Mouse (Mus musculus) CD4-positive helper T cell, adult 2 months (primary cell): ENCODE measurements around the gene Ino80.
A peak's percentile ranks its signal among the peaks of the same experiment; 100 is the strongest.

Experiments
- DNase-seq: peaks from one replicate; pipeline ENCODE4 v3.0.0-alpha.2; 2012; ENCODE audit warnings: low read depth, missing footprints, low spot score

Ino80 gene

DNA sequence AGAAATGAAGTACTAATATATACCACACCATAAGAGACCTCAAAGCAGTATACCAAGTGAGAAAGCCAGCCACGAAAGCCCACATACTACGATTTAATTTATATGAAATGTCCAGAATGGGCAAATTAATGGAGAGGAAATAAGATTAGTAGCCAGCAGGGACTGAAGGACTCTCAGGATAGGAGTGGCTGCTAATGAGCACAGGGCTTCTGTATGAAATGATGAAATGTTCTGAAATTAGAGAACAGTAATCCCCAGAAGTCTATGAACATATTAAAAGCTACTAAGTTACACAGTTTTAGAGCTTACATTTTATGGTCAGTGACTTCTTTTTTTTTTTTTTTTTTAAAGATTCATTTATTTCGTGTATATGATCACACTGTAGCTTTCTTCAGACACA lies 22.9 kb downstream of the Ino80 start:
- no peak for DNase-seq

DNA sequence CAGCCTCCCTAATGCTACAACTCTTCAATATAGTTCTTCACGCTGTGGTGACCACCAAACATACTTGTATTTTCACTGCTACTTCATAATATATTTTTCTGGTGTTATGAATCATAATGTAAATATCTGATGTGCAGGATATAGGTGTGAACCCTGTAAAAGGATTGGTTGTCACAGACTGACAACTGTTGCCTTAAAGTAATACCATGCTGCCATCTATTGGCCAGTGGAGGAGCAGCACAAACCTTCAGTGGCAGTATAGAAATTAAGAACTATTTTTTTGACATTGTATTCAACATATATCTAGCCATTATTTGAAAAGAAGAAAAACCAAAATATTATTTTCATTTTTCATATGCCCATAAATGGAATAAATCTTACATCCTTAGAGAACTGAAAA lies 40.5 kb downstream of the Ino80 start:
- peak; percentile 71 for DNase-seq

DNA sequence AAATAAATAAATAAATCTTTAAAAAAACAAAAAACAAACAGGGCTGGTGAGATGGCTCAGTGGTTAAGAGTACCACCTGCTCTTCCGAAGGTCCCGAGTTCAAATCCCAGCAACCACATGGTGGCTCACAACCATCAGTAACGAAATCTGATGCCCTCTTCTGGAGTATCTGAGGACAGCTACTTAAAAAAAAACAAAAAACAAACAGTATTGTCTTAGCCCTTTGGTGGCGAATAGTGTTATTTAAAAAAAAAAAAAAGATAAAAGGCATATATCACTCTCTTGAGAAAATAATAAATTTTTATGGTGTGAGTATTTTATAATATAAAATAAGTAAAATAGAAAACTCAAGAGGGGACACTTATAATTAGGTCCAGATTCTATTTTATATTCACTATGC lies 41.0 kb downstream of the Ino80 start:
- DNase-seq: no peak

DNA sequence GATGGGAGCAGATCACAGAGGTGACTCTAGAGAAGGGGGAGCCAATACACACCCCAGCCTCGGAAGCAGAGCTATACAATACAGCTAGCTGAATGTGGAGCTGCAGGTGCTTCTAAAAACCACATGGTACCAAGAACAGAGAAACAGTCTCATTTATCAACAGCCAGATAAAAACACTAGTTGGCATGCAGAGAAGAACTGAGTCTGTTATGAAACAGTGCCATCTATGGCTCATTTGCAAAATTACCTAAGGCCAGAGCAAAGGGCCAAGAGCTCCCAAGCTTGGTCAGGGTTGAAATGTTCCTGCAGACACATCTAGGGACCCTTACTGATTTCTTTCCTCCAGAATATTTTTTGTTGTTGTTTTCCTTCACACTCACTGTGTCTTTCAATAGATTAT lies 63.7 kb downstream of the Ino80 start:
- DNase-seq: peak; percentile 32

DNA sequence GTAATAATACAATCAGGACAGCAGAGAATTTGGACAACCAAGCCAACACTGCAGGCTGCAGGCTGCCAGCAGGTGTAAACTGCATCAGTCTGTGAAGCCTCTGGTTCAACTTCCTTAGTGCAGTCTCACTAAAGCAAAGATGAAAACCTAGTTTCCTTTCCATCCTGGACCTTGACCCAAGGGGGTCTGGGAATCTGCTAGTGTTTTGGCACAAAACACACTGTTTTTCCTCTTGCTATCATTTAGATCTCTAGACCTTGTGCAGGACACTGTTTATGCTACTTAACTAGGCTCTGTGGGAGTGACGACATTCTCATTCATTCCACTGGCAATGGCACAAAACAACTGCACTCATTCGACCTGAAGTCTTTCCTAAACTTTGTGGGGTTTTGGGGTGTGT lies 65.8 kb downstream of the Ino80 start:
- DNase-seq: no peak

DNA sequence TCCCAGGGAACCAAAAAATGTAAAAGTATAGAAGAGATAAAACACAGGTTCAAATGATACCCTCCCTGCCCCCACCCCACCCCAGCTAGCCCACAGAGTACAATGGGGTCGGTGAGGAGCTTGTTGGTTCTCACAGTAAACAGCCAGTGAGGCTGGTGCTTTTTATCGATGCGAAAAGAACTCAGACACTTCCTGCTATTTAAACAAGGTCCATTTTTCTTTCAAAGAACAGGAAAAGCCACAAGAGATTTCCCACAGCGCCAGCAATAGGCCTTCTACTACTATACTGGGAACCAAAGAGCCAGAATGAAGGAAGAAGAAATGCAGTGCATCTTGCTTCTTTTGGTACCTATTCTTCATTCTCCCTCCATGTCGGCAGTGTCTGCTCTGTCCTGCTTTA lies 66.5 kb downstream of the Ino80 start:
- no peak for DNase-seq

DNA sequence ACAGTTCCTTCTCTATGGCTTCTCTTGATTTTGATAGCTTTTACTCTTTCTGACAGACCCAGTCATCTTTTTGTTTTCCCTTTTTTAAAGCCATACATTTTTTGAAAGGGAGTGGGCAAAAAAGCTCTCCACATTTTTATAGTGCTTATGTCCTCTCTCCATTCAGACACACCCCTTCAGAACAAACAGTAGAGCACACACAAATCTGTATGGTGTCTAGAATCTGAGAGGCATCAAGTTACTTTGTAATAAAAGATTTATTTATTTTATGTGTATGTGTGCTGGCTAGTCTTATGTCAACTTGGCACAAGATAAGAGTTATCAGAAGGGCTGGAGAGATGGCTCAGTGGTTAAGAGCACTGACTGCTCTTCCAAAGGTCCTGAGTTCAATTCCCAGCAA lies 68.8 kb downstream of the Ino80 start:
- DNase-seq: no peak

DNA sequence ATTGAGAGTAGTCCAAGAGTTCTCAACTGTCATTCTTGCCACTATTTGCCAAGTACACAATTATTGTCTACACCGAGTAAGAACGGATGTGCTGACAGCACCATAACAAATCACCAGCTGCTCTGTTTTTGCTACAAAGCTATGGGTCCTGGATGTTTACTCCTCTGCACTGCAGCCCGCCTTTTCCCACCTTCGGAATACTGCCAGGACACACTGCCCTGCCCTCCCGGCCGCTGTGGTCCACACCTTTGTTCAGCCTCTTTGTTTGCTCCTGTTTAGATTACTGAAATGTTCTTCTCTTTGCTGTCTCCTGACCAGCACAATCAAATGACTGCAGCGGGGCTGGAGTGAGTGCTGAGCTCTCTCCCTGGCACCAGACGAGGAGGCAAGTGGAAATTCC lies 69.2 kb downstream of the Ino80 start:
- DNase-seq: no peak

DNA sequence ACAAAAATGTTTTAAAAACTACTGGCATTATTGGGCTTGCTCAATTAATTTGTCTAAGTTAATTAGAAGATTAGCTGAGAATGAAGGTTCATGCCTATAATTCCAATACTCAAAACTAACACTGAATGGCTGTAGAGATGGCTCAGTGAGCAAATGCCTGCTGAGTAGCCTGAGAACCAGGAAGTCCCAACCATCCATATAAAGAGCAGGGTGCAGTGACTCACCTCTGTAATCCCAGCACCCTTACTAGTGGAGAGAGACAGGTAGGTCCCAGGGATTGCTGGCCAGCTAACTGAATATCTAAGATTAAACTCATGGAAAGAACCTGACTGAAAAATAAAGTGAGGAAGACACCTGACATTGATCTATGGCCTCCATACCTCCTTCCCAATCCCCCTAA lies 78.2 kb downstream of the Ino80 start:
- DNase-seq: no peak

DNA sequence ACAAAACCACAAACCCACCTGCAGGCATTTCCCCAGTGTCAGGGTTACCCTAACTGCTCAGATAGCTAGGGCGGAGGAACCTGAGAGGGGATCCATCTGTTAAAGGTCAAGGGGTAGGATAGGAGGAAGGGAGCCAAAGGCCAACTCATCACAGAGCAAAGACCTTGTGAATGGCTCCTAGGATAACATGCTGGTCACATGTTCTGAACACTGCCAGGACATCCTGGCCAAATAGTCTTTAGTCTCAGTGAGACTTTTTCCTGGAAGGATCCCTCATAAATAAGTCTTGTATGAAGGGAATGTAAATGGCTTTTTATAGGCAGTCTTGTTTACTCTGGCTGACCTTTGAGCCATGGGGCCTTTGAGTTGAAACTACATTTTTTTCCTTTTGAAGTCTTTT lies 78.8 kb downstream of the Ino80 start:
- DNase-seq: no peak

DNA sequence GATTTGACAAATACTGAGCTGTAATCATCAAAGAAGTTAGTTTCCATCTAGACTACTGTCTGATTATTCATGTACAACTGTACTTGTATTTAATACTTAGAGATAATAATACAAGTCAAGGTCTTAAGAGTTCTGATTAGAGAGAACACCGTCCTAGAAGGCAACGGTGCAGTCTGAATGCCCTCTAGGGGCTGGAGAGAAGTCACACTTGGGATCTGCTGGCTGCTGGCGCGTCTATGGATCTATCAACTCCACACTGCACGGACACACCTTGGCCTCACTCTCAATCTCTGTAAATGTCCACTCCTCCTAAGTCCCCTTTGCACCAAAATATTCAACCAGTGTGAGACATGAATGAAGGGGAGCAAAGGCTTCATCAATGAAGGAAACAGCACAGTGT lies 79.2 kb downstream of the Ino80 start:
- no peak for DNase-seq

DNA sequence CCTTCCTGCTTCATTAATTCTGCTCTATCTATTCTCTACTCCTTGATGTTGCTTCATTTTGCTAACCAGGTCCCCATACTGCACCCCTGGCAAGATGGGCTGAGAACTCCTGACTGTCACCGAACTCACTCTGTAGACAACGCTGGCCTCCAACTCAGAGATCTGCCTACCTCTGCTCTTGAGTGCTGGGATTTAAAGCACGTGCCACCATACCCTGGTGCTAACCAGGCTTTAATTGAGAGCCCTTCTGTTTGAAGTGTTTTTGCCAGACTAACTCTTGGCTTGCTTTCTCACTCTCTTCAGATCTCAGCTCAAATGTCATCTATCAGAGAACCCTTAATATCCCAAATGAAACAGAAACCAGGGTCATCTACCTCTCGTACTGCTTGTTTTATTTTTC lies 87.5 kb downstream of the Ino80 start:
- no peak for DNase-seq

DNA sequence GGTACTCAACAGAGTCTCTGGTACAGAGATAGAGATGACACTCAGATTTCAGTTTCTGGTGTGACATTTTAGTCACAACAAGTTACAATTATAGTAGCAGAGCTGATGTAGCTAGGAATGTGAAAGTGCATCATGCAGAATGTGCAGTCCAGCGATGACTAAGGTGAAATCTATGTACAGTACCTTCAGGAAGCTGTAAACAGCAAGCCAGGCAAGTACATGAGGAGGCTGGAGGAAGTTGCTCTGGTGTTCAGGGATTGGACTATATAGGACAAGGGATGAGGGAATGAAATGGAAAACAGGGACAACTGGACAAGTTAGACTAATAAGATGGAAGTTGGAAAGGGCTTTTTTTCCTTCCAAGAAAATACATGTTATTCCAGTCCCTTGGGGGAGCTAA lies 89.2 kb downstream of the Ino80 start:
- DNase-seq: no peak

DNA sequence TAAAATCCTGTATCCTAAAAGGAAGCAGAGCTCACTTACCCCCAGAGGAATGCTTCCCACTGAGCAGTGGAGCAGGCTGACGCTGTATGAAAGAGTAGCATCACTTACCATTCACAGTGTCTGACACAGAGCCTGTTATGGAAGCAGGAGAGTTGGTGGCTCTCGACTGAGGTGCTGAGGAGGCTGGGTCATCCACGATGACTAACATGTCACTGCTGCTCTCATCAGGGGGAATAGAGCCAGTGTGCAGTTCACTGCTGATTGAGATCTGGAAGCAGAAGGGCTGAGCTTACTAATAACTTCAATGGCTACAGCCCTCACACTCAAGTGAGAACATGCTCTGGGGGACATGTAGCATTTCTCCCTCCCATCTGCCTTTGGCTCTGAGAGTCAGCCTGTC lies 98.0 kb downstream of the Ino80 start:
- DNase-seq: no peak

DNA sequence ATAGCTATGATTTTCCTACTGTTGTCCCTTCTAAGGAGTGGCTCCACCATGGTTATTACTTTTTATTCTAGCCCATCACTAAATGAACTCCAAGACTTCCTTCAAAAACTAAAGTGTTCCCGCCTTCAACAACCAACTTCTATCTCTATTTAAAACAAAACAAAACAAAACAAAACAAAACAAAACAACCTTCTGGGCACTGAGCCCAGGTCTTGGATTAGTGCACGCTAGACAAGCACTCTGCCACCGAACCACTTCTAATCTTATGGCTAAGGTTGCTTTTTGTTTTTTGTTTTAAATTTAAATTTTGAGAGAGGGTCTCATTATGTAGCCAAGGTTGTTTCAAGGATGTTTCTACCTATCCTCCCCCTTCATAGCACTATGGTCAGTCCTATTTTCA lies 99.7 kb downstream of the Ino80 start:
- no peak for DNase-seq

DNA sequence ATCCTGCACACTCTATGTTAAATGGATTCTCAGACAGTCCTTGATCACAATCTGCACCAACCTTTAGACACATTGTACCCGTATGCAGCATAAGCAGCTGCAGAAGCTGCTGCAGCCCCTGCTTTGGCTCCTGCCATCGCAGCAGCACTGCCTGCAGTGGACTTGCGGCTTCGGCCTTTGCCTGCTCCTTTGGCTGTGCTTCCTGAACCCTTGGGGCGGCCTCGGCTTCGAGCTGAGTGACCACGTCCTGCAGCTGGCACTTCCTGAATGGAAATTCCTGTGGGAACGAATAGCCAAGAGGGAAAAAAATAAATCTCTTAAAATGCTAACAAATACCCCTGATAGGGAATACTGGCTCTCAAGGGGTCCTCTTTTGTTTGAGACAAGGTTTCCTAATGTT lies 100.2 kb downstream of the Ino80 start:
- no peak for DNase-seq

DNA sequence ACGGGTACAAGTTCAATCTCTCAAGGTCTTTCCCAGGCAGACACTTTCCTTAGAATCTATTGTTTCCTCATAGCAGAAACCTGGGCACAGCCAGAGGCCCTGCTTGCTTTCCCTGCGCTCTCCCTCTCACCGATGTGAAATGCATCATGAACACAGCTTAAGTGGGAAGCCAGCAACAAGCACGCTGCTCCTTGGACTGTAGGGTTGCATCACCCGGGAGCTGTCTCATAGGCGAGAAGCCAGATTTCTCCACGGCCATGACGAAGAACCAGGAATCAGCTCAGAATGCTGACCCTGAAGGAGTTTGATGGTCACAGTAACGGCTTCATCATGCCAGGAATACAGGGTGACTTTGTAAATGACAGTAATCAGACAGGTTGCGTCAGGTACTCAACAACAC lies 107.4 kb downstream of the Ino80 start:
- no peak for DNase-seq

DNA sequence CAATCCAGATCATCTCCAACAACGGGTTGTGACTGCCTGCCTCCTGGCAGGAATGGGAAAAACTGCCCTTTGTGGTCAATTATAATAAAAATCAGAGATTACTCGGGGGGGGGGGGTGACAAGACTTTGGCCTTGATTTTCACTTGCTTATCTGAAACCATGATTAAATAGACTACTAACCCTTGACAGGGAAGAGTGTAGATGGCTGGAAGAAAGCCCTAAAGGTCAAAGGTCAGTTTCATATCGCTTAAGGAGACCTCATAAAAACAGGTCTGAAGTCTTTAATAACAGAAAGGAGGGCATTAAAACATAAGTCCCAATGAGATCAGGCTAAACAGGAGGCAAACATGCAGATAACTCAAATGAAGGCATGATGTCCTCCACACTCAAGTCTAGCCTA lies 110.1 kb downstream of the Ino80 start:
- no peak for DNase-seq

DNA sequence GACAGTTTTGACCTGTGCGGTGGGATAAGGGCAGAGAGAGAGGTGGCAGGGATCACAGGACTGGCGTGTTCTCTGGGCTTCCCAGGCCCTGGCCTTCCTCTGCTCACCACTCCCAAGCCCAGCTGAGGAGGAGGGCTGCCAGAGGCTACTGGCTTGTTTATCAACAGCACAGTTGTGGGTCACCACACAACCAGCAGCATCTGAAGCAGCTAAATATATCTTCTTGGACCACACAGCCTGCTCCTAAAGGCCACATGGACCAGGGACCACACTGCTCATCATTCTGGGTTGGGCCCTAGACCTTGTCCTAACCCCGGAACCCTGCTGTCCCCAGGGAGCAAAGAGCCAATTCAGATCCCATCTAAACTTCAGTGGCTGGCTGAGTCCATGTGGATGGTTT lies 112.5 kb downstream of the Ino80 start:
- no peak for DNase-seq

DNA sequence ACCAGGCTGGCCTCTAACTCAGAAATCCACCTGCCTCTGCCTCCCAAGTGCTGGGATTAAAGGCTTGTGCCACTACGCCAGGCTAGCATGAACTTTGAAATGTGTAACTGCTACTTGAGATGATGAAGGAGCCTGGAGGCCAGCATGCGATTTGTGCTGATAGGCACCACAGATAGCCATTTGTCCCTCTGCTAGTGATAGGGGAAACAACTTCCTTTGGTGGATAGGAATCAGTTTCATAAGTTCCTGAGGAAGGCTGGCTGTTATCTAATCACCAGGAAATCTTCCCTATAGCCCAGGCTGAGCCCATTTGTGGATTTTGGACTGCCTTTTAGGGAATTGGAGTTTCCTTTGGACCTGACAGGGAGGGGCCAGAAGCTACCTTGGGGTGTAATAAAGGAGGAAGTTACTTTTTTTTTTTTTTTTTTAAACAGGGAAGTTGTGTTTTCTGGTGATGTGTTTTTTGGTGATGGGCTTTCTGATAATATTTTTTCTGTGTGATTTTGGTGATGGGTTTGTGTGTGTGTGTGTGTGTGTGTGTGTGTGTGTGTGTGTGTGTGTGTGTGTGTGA lies 117.7 kb downstream of the Ino80 start:
- no peak for DNase-seq

DNA sequence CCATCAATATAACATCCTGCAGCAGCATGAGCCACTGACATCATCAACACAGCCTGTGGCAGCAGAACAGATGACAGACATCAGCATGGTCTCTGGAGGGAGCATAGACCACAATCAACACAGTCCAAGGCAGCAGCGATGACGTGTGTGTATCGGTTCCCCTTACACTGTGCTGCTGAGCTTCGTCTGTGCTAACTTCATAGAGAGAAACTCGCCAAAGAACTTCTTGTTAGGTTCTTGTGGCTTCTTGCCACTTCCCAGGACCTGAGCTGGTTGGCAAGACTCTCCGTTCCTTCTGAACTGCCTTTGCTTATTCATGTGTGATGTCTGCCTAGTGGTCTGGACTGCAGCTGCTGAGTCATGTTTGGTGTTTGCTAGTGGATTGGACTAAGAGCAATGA lies 119.2 kb downstream of the Ino80 start:
- no peak for DNase-seq

DNA sequence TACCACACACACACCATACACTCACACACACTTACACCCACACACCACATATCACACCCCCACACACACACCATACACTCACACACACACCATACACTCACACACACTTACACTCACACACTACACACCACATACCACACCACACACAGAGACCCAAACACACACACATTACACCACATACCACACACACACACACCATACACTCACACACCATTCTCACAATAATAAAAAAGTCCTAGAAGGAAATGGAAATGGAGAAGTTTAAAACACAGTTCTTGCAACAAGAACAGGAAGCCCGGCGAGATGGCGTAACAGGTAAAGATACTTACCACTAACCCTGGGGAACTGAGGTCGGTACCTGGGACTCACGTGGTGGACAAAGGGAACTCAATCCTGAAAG lies 120.7 kb downstream of the Ino80 start:
- no peak for DNase-seq

DNA sequence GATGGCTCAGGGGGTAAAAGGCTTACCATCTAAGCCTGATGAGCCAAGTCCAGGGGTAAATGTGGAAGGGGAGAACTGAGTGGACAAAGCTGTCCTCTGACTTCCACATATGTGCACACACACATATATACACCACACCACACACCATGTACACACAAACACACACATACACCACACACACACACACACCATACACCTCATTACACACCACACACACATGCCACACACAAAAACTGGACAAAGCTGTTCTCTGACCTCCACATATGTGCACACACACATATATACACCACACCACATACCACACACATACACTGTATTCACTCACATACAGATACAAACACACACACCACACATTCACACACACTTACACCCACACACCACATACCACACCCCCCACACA lies 121.2 kb downstream of the Ino80 start:
- DNase-seq: no peak

DNA sequence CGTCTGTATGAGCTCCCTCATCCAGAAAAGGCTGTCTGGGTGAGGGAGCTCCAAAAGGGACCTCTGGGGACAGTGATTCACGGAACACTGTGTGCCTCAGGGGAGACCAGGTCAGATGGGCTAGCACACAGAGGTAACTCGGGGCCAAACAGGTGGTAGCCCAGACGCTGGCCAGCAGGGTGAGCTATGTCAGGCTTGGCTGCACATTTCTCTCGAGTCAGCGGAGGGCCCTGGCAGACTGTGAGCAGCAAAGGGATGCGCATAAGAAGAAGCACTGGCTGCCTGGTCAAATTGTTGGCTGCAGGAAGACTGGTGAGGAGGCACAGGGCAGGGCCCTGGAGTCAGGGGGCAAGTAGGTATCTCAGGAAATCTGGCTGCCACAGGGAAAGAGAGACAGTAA lies 121.8 kb downstream of the Ino80 start:
- no peak for DNase-seq

DNA sequence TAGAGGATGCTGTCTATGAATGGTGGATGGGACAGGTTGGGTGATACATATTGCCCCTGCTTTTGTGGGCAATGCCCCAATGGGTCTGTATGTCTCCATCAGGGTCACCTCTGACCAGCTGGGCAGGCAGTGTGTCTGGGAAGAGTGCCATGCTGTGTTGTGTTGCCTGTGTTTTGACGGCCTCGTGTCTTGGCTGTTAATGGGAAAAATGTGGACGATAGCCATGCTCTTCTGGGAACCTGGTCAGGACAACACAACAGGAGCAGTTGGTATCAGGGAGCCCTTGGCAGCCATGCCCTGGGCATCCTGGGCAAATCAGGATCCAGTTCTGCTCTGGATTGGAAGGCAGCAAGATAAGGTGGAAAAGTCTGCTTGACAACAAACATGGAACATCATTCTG lies 122.4 kb downstream of the Ino80 start:
- no peak for DNase-seq
